Mouse (Mus musculus): ENCODE data around the gene Slc35f1. TPM values are rescaled to one million over a fixed set of nuclear protein-coding genes. Genes with fewer than 3 reads are reported as not detected.
"Not testable (repeated sequence)": the region's sequence is repeated elsewhere in the genome, so short reads cannot be mapped to it uniquely, and the experiment has no call there.

The Slc35f1 gene
- polyA plus RNA-seq, 1 experiment, result not detected

DNA sequence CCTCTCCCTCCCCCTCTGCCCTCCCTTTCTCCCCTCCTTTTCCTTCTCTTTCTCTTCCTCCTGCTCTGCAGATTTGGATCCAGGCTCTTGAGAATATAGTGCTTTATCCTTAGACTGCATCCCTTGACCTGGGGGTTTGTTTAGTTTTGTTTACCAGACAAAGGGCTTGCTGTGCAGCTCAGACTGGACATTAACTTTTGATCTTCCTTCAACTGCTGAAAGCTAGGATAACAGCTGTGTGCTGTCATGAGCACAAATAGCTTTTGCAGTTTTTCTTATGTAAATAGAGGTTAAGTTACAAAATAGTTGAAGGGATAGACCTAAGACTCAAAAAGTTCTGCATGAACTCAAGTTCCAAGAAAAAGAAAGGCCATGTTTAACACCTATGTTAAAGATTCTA, 184.4 kb downstream of the Slc35f1 start:
- Histone ChIP-seq H3K79me3 (ENCODE audit: low read depth) (no peaks in the 10 kb centered on the region), H3K27me3 (ENCODE audit: control insufficient read depth, insufficient read depth, insufficient read length) (no peaks in the 10 kb centered on the region), H3ac (ENCODE audit: control insufficient read depth, insufficient read length, low read depth) (no peak overlapping the region), H3K79me2 (ENCODE audit: control insufficient read depth, insufficient read depth) (no peaks in the 10 kb centered on the region), H3K36me3 (ENCODE audit: control insufficient read depth, insufficient read depth) (no peaks in the 10 kb centered on the region), H3K4me3 (ENCODE audit: insufficient read depth, poor library complexity, severe bottlenecking) (no peak overlapping the region)
- TF ChIP-seq MYOG (IDR thresholded peaks at IDR 0.05; ENCODE audit: control insufficient read depth, extremely low read depth, insufficient read length) (no peak), CEBPB (IDR thresholded peaks at IDR 0.05; ENCODE audit: low read depth) (no peak), CTCF (IDR thresholded peaks at IDR 0.05; ENCODE audit: control insufficient read depth, insufficient read depth, insufficient read length) (no peak), MYOD1 (IDR thresholded peaks at IDR 0.05; ENCODE audit: control insufficient read depth, insufficient read length, low read depth) (no peak), MAX (IDR thresholded peaks at IDR 0.05) (no peak), FOSL1 (IDR thresholded peaks at IDR 0.05; ENCODE audit: insufficient read depth, low read length, poor library complexity, severe bottlenecking) (no peak), USF1 (IDR thresholded peaks at IDR 0.05; ENCODE audit: low read depth) (no peak)

DNA sequence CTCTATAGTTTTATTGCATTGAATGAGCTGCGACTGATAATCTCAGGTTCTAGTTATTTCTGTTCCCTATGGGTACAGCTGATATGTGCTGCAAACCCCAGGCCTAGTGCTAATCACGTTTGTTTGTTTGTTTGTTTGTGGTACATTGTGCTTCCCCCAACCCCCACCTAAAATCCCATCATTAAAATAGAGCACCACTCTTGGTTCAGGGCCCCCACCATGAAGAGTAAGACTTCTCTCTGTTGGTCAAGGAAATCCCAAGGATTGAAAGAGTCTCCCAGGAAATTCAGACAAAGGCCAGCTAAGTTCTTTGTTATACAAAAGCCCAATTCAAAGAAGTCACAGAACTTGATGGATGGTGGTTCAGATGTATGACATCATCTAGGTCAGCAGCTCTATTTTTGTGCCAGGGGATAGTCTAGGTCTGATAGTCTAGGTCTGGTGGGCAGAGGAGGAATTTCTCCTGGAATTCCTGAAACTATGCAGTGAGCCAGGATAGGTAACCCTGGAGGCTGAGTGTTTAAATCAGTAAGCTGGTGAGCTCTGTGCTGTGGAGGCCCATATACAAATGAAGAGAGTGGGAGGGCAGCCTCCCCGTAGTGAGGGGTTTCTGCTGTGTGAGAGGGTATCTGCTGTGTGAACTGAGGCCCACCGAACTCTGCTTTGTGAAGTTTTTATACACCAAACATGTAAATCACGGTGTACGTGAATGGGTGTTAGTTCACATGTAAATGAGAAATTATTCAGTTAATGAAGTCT, 187.1 kb downstream of the Slc35f1 start:
- H3K4me3 ChIP-seq (ENCODE audit: insufficient read depth, poor library complexity, severe bottlenecking), result no peak overlapping the region
- no peaks in the 10 kb centered on the region for H3K27me3 ChIP-seq (ENCODE audit: control insufficient read depth, insufficient read depth, insufficient read length)
- no peaks in the 10 kb centered on the region for H3K36me3 ChIP-seq (ENCODE audit: control insufficient read depth, insufficient read depth)
- H3K79me3 ChIP-seq (ENCODE audit: low read depth), result no peaks in the 10 kb centered on the region
- no peaks in the 10 kb centered on the region for H3K79me2 ChIP-seq (ENCODE audit: control insufficient read depth, insufficient read depth)
- no peak for TF ChIP-seq CTCF (IDR thresholded peaks at IDR 0.05; ENCODE audit: control insufficient read depth, insufficient read depth, insufficient read length)
- no peak for TF ChIP-seq MAX (IDR thresholded peaks at IDR 0.05)
- TF ChIP-seq MYOD1 (IDR thresholded peaks at IDR 0.05; ENCODE audit: control insufficient read depth, insufficient read length, low read depth), result no peak
- TF ChIP-seq FOSL1 (IDR thresholded peaks at IDR 0.05; ENCODE audit: insufficient read depth, low read length, poor library complexity, severe bottlenecking), result no peak
- TF ChIP-seq CEBPB (IDR thresholded peaks at IDR 0.05; ENCODE audit: low read depth), result no peak
- no peak for TF ChIP-seq USF1 (IDR thresholded peaks at IDR 0.05; ENCODE audit: low read depth)
- no peak for TF ChIP-seq MYOG (IDR thresholded peaks at IDR 0.05; ENCODE audit: control insufficient read depth, extremely low read depth, insufficient read length)
- H3ac ChIP-seq (ENCODE audit: control insufficient read depth, insufficient read length, low read depth), result no peak overlapping the region

DNA sequence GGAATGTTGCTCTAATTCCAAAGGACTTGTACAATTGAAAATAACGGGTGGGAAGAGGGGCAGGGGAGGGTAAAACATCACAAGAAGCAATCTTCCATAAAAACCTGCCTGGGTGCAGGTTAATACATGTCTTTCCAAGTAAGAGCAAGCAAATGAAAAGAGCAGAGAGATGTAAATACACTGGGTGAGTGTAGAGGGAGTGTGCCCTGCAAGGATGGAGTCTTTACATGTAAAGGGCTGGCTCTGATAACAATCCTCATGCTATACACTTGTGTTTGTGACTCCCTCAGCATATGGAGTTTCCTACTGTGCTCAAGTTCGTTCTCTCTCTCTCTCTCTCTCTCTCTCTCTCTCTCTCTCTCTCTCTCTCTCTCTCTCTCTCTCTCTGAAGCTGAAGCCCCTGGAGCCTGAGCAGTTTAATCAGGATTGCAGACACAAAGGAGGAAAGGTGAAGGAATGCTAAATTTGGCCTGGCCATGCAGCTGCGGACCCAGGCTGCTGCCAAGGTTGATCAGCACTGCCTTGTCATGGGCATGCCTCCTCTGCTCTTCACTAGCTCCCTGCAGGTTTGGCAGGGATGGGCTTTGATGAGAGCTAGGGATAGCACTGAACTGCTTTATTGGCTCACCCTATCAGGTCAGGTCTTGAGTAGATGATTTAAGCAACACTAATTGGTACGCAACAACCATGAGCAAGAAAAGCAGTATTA, 187.9 kb downstream of the Slc35f1 start:
- H3K79me2 ChIP-seq (ENCODE audit: control insufficient read depth, insufficient read depth), result no peaks in the 10 kb centered on the region
- no peaks in the 10 kb centered on the region for H3K27me3 ChIP-seq (ENCODE audit: control insufficient read depth, insufficient read depth, insufficient read length)
- no peak for TF ChIP-seq MAX (IDR thresholded peaks at IDR 0.05)
- TF ChIP-seq CEBPB (IDR thresholded peaks at IDR 0.05; ENCODE audit: low read depth), result no peak
- no peak for TF ChIP-seq MYOG (IDR thresholded peaks at IDR 0.05; ENCODE audit: control insufficient read depth, extremely low read depth, insufficient read length)
- TF ChIP-seq FOSL1 (IDR thresholded peaks at IDR 0.05; ENCODE audit: insufficient read depth, low read length, poor library complexity, severe bottlenecking), result no peak
- no peak for TF ChIP-seq USF1 (IDR thresholded peaks at IDR 0.05; ENCODE audit: low read depth)
- TF ChIP-seq MYOD1 (IDR thresholded peaks at IDR 0.05; ENCODE audit: control insufficient read depth, insufficient read length, low read depth), result no peak
- TF ChIP-seq CTCF (IDR thresholded peaks at IDR 0.05; ENCODE audit: control insufficient read depth, insufficient read depth, insufficient read length), result no peak
- H3K79me3 ChIP-seq (ENCODE audit: low read depth), result no peaks in the 10 kb centered on the region
- no peak overlapping the region for H3K4me3 ChIP-seq (ENCODE audit: insufficient read depth, poor library complexity, severe bottlenecking)
- no peak overlapping the region for H3ac ChIP-seq (ENCODE audit: control insufficient read depth, insufficient read length, low read depth)
- no peaks in the 10 kb centered on the region for H3K36me3 ChIP-seq (ENCODE audit: control insufficient read depth, insufficient read depth)

DNA sequence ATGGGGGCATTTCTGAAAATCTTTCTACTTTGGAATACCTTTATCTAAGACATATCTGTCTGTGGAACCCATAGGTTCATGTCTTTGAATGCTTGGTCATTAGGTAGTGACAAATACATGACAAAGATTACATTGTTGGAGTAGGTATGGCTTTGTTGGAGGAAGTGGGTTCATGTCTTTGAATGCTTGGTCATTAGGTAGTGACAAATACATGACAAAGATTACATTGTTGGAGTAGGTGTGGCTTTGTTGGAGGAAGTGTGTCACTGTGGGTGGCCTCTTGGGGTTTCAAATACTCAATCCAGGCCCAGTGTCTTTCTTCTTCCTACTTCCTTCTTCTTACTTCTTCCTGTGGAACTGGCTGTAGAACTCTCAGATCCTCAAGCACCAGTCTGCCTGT, 206.4 kb downstream of the Slc35f1 start:
- H3ac ChIP-seq (ENCODE audit: control insufficient read depth, insufficient read length, low read depth); H3K79me3 ChIP-seq (ENCODE audit: low read depth); H3K27me3 ChIP-seq (ENCODE audit: control insufficient read depth, insufficient read depth, insufficient read length); H3K4me3 ChIP-seq (ENCODE audit: insufficient read depth, poor library complexity, severe bottlenecking); H3K79me2 ChIP-seq (ENCODE audit: control insufficient read depth, insufficient read depth); H3K36me3 ChIP-seq (ENCODE audit: control insufficient read depth, insufficient read depth): not testable (repeated sequence)

DNA sequence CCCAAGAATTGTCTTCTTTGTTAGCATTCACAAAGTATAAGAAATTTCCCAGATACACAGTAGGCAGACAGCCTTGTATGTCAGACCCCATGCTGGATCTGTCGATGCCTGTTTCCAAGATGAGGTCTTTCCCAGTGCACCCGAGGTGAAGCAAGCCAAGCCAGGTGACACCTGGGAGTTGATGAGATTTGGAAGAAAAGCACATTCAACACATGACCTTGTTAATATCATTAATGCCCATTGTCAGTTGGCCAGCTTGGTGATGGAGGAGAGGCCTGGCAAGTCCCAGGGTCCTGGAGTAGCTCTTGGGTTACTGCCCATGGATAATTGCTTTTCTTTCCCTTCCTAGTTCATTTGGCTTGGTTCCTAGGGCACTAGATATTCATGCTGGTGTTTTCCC, 214.6 kb downstream of the Slc35f1 start:
- no peaks in the 10 kb centered on the region for H3K79me3 ChIP-seq (ENCODE audit: low read depth)
- no peaks in the 10 kb centered on the region for H3K36me3 ChIP-seq (ENCODE audit: control insufficient read depth, insufficient read depth)
- TF ChIP-seq CTCF (IDR thresholded peaks at IDR 0.05; ENCODE audit: control insufficient read depth, insufficient read depth, insufficient read length), result no peak
- no peak for TF ChIP-seq MYOD1 (IDR thresholded peaks at IDR 0.05; ENCODE audit: control insufficient read depth, insufficient read length, low read depth)
- TF ChIP-seq MAX (IDR thresholded peaks at IDR 0.05), result no peak
- no peak for TF ChIP-seq CEBPB (IDR thresholded peaks at IDR 0.05; ENCODE audit: low read depth)
- H3ac ChIP-seq (ENCODE audit: control insufficient read depth, insufficient read length, low read depth), result no peak overlapping the region
- H3K4me3 ChIP-seq (ENCODE audit: insufficient read depth, poor library complexity, severe bottlenecking), result no peak overlapping the region
- H3K27me3 ChIP-seq (ENCODE audit: control insufficient read depth, insufficient read depth, insufficient read length), result no peaks in the 10 kb centered on the region
- no peaks in the 10 kb centered on the region for H3K79me2 ChIP-seq (ENCODE audit: control insufficient read depth, insufficient read depth)

DNA sequence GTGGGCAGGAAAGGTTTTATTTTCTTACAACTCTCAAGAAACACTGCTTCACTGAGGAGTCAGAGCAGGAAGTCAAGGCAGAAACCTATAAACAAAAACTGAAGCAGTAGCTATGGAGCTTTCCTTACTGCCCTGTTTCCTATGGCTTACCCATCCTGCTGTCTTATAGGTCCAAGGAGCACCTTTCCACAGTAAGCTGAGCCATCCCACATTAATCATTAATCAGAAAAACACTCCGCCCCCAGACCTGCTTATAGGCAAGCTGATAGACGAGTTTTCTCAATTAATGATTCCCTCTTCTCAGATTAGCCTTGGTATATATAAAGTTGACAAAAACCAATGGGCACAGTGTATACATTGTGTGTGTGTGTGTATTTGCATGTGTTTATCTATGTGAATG, 221.4 kb downstream of the Slc35f1 start:
- Histone ChIP-seq H3K79me3 (ENCODE audit: low read depth) (no peaks in the 10 kb centered on the region), H3K27me3 (ENCODE audit: control insufficient read depth, insufficient read depth, insufficient read length) (no peaks in the 10 kb centered on the region), H3ac (ENCODE audit: control insufficient read depth, insufficient read length, low read depth) (no peak overlapping the region), H3K4me3 (ENCODE audit: insufficient read depth, poor library complexity, severe bottlenecking) (no peak overlapping the region), H3K79me2 (ENCODE audit: control insufficient read depth, insufficient read depth) (no peaks in the 10 kb centered on the region), H3K36me3 (ENCODE audit: control insufficient read depth, insufficient read depth) (no peaks in the 10 kb centered on the region)
- TF ChIP-seq CTCF (IDR thresholded peaks at IDR 0.05; ENCODE audit: control insufficient read depth, insufficient read depth, insufficient read length) (no peak), FOSL1 (IDR thresholded peaks at IDR 0.05; ENCODE audit: insufficient read depth, low read length, poor library complexity, severe bottlenecking) (no peak), MYOG (IDR thresholded peaks at IDR 0.05; ENCODE audit: control insufficient read depth, extremely low read depth, insufficient read length) (no peak), MAX (IDR thresholded peaks at IDR 0.05) (no peak), CEBPB (IDR thresholded peaks at IDR 0.05; ENCODE audit: low read depth) (no peak), MYOD1 (IDR thresholded peaks at IDR 0.05; ENCODE audit: control insufficient read depth, insufficient read length, low read depth) (no peak), USF1 (IDR thresholded peaks at IDR 0.05; ENCODE audit: low read depth) (no peak)
